8 mouse cellular contexts compared by ENCODE assay signal in genomic region chr9:121297171-121298064, GRCm38 (mm10). TPM values are rescaled to one million over a fixed set of nuclear protein-coding genes. Genes with fewer than 3 reads are reported as not detected.
DNase-seq lines count a peak whose midpoint lies in the region; ATAC-seq and TF ChIP-seq lines count a peak whose summit lies in the region.

Gene Trak1 (plus strand): TSS chr9:121297502.

- peaks cover 26% of the 10 kb centered on the region for H3K4me1 ChIP-seq in embryonic facial prominence, embryonic 12.5 days
- H3K4me1 ChIP-seq in heart, embryonic 11.5 days (ENCODE audit: control insufficient read depth, insufficient read depth, low read length): peaks cover 27% of the 10 kb centered on the region
- H3K4me1 ChIP-seq in kidney, postnatal 0 days (replicated peaks; ENCODE audit: insufficient read depth, low read length): peaks cover 23% of the 10 kb centered on the region
- H3K4me1 ChIP-seq in liver, embryonic 16.5 days (ENCODE audit: control insufficient read depth, low read depth, low read length): peaks cover 23% of the 10 kb centered on the region
- peaks cover 45% of the 10 kb centered on the region for H3K4me1 ChIP-seq in neural tube, embryonic 12.5 days

- under 1% methylated on average over 85 of the region's 116 CpGs for WGBS in embryonic facial prominence, embryonic 12.5 days
- under 1% methylated on average over 99 of the region's 116 CpGs for WGBS in heart, embryonic 11.5 days (ENCODE audit: insufficient replicate concordance)
- WGBS in kidney, postnatal 0 days: under 1% methylated on average over 97 of the region's 116 CpGs
- WGBS in liver, embryonic 16.5 days (ENCODE audit: insufficient replicate concordance): under 1% methylated on average over 69 of the region's 116 CpGs
- under 1% methylated on average over 101 of the region's 116 CpGs for WGBS in neural tube, embryonic 12.5 days

- peak within 1 kb of the TSS; percentile 82 for H3K4me3 ChIP-seq in embryonic facial prominence, embryonic 12.5 days
- H3K4me3 ChIP-seq in heart, embryonic 11.5 days (ENCODE audit: low read depth, low read length): peak within 1 kb of the TSS; percentile 90
- H3K4me3 ChIP-seq in kidney, postnatal 0 days (replicated peaks; ENCODE audit: low read depth, low read length): peak within 1 kb of the TSS; percentile 83
- H3K4me3 ChIP-seq in liver, embryonic 16.5 days (ENCODE audit: low read depth, low read length): peak within 1 kb of the TSS; percentile 75
- H3K4me3 ChIP-seq in neural tube, embryonic 12.5 days: peak within 1 kb of the TSS; percentile 91

- ATAC-seq in embryonic facial prominence, embryonic 12.5 days (ENCODE audit: insufficient number of reproducible peaks, insufficient read depth, low FRiP score, low TSS enrichment): peak; percentile 70; the same call in 1 of the 2 replicates
- ATAC-seq in heart, embryonic 11.5 days (replicated peaks; ENCODE audit: insufficient number of reproducible peaks, low FRiP score, low TSS enrichment): peak; percentile 87
- peak; percentile 78 for ATAC-seq in kidney, postnatal 0 days (replicated peaks; ENCODE audit: low FRiP score, low read depth)
- ATAC-seq in liver, embryonic 16.5 days (ENCODE audit: low read depth): peak; percentile 90
- ATAC-seq in neural tube, embryonic 12.5 days (ENCODE audit: low FRiP score, low read depth): peak; percentile 84

- H3K27me3 ChIP-seq in embryonic facial prominence, embryonic 12.5 days: peaks cover 8% of the 10 kb centered on the region; the same call in 1 of the 2 replicates
- no peaks in the 10 kb centered on the region; the same call in 1 of the 2 replicates for H3K27me3 ChIP-seq in heart, embryonic 11.5 days (ENCODE audit: control insufficient read depth, insufficient read depth, low read length)
- H3K27me3 ChIP-seq in kidney, postnatal 0 days (ENCODE audit: insufficient read depth, low read length): no peaks in the 10 kb centered on the region
- H3K27me3 ChIP-seq in liver, embryonic 16.5 days (ENCODE audit: control insufficient read depth, insufficient read depth, low read depth, low read length): peaks cover 16% of the 10 kb centered on the region
- H3K27me3 ChIP-seq in neural tube, embryonic 12.5 days (replicated peaks): no peaks in the 10 kb centered on the region

- peak within 1 kb of the TSS; percentile 91 for H3K9ac ChIP-seq in embryonic facial prominence, embryonic 12.5 days
- peak within 1 kb of the TSS; percentile 96 for H3K9ac ChIP-seq in heart, embryonic 11.5 days (ENCODE audit: low read depth, low read length)
- peak within 1 kb of the TSS; percentile 97 for H3K9ac ChIP-seq in kidney, postnatal 0 days (ENCODE audit: low read depth, low read length)
- H3K9ac ChIP-seq in liver, embryonic 16.5 days (ENCODE audit: low read depth, low read length): peak within 1 kb of the TSS; percentile 75
- peak within 1 kb of the TSS; percentile 95 for H3K9ac ChIP-seq in neural tube, embryonic 12.5 days

- peak; percentile 83 for DNase-seq in CD4-positive helper T cell, adult 2 months (ENCODE audit: low read depth, low spot score)
- DNase-seq in adrenal gland, adult 18-20 months (ENCODE audit: low spot score in 2 of 2): peak; percentile 72 to 76
- DNase-seq in kidney, postnatal 0 days (ENCODE audit: low spot score): peak; percentile 68
- peak; percentile 76 for DNase-seq in thymus, postnatal 25 days

- H3K27ac ChIP-seq in embryonic facial prominence, embryonic 12.5 days: peak within 1 kb of the TSS; percentile 51; the same call in 1 of the 2 replicates
- H3K27ac ChIP-seq in heart, embryonic 11.5 days (ENCODE audit: low read depth, low read length): peak within 1 kb of the TSS; percentile 70
- H3K27ac ChIP-seq in kidney, postnatal 0 days: peak within 1 kb of the TSS; percentile 77
- peak within 1 kb of the TSS; percentile 39; the same call in 1 of the 2 replicates for H3K27ac ChIP-seq in liver, embryonic 16.5 days (ENCODE audit: low read length)
- H3K27ac ChIP-seq in neural tube, embryonic 12.5 days: no peak within 1 kb of the TSS; the same call in 1 of the 2 replicates

- no peaks in the 10 kb centered on the region for H3K9me3 ChIP-seq in embryonic facial prominence, embryonic 12.5 days
- no peaks in the 10 kb centered on the region for H3K9me3 ChIP-seq in heart, embryonic 11.5 days (replicated peaks; ENCODE audit: control insufficient read depth, low read length)
- H3K9me3 ChIP-seq in kidney, postnatal 0 days (replicated peaks; ENCODE audit: low read length): no peaks in the 10 kb centered on the region
- H3K9me3 ChIP-seq in liver, embryonic 16.5 days (replicated peaks; ENCODE audit: control insufficient read depth, low read length): no peaks in the 10 kb centered on the region
- H3K9me3 ChIP-seq in neural tube, embryonic 12.5 days: no peaks in the 10 kb centered on the region

- H3K4me2 ChIP-seq in embryonic facial prominence, embryonic 12.5 days (replicated peaks): peak within 1 kb of the TSS; percentile 69
- peak within 1 kb of the TSS; percentile 68 for H3K4me2 ChIP-seq in heart, embryonic 11.5 days
- H3K4me2 ChIP-seq in kidney, postnatal 0 days (ENCODE audit: low read length): peak within 1 kb of the TSS; percentile 88
- peak within 1 kb of the TSS; percentile 90 for H3K4me2 ChIP-seq in liver, embryonic 16.5 days (ENCODE audit: low read depth, low read length)
- H3K4me2 ChIP-seq in neural tube, embryonic 12.5 days (replicated peaks): peak within 1 kb of the TSS; percentile 90

- no peak for TF ChIP-seq CTCF in kidney, postnatal 0 days (IDR thresholded peaks at IDR 0.05; ENCODE audit: low read depth)

- no peaks in the 10 kb centered on the region for H3K36me3 ChIP-seq in embryonic facial prominence, embryonic 12.5 days
- H3K36me3 ChIP-seq in heart, embryonic 11.5 days (ENCODE audit: control insufficient read depth, insufficient read depth, low read length): no peaks in the 10 kb centered on the region
- no peaks in the 10 kb centered on the region for H3K36me3 ChIP-seq in kidney, postnatal 0 days (ENCODE audit: insufficient read depth, low read length)
- H3K36me3 ChIP-seq in liver, embryonic 16.5 days (ENCODE audit: control insufficient read depth, insufficient read depth): no peaks in the 10 kb centered on the region
- H3K36me3 ChIP-seq in neural tube, embryonic 12.5 days: no peaks in the 10 kb centered on the region

RNA-seq across cellular contexts. Expression of gene Trak1, which starts in this region (rescaled TPM):
- total RNA-seq in adrenal gland, adult 18-20 months (2021): 10 to 100 TPM; 75.7 to 96.6 TPM
- polyA plus RNA-seq in embryonic facial prominence, embryonic 12.5 days (2016; fragmentation: Nextera tagmentation; extraction: Ambion mirVana): 20.0 and 20.7 TPM in 2 replicates
- polyA plus RNA-seq in heart, embryonic 11.5 days (2014; fragmentation: Nextera tagmentation; extraction: Ambion mirVana): 21.3 and 27.2 TPM in 2 replicates
- polyA plus RNA-seq in kidney, postnatal 0 days (2015; fragmentation: Nextera tagmentation; extraction: Ambion mirVana): 11.6 and 13.0 TPM in 2 replicates
- polyA plus RNA-seq in liver, embryonic 16.5 days (2015; fragmentation: Nextera tagmentation; extraction: Ambion mirVana): 3.8 and 5.2 TPM in 2 replicates
- polyA plus RNA-seq in neural tube, embryonic 12.5 days (2016; fragmentation: Nextera tagmentation; extraction: Ambion mirVana): 40.7 and 41.7 TPM in 2 replicates
